Mouse (Mus musculus): ENCODE measurements around the gene Prkrip1.

GRCm38 (mm10) chr5:136201832-136202231 lies 3.1 kb upstream of the Prkrip1 start:
- TF ChIP-seq MAFK (IDR thresholded peaks at IDR 0.05; ENCODE audit: insufficient replicate concordance, low read length) (no peak), CTCF (conservative IDR thresholded peaks at IDR 0.05 in 1 of 2, IDR thresholded peaks at IDR 0.05 in 1 of 2; ENCODE audit: low read depth in 2 of 2, low read length in 2 of 2) (peak; percentile 77 to 96), HCFC1 (IDR thresholded peaks at IDR 0.05; ENCODE audit: low read depth, low read length) (no peak)

All from CH12.LX (cell line).